Mouse (Mus musculus) olfactory bulb, adult 2 months (tissue): ENCODE results near the gene Nek4. TPM values are rescaled to one million over a fixed set of nuclear protein-coding genes. Genes with fewer than 3 reads are reported as not detected.

Source experiments
- H3K27ac ChIP-seq: fragments of 200-500 bp; 2 replicates; pipeline ENCODE4 v1.5.1; 2012; ENCODE audit warnings: low read depth, low read length; ENCODE audit not compliant: insufficient read depth
- H3K4me1 ChIP-seq: fragments of 200-500 bp; 2 replicates; pipeline ENCODE4 v1.6.1; 2012; ENCODE audit warnings: low read length; ENCODE audit not compliant: control insufficient read depth, insufficient read depth
- H3K4me3 ChIP-seq: fragments of 200-500 bp; 2 replicates; pipeline ENCODE4 v1.5.1; 2012; ENCODE audit warnings: mild to moderate bottlenecking, low read depth, low read length, moderate library complexity; ENCODE audit not compliant: insufficient read depth
- CTCF ChIP-seq: fragments of 200-500 bp; IDR thresholded peaks from 2 replicates; pipeline ENCODE4 v1.5.1; 2012; ENCODE audit warnings: low read depth, mild to moderate bottlenecking, low read length, moderate library complexity; ENCODE audit not compliant: insufficient read depth
- POLR2A ChIP-seq: fragments of 200-500 bp; IDR thresholded peaks from 2 replicates; pipeline ENCODE4 v1.6.1; 2012; ENCODE audit warnings: mild to moderate bottlenecking, low read depth, low read length, moderate library complexity; ENCODE audit not compliant: insufficient read depth
- WGBS: fragments of 180-500 bp; shearing (Covaris S2); methylation state at CpG from one replicate; pipeline ENCODE4 v1.1.7; 2018; 5-methylcytosine and 5-hydroxymethylcytosine counted together
- polyA plus RNA-seq: library from polyadenylated mRNA; stranded (reverse); fragments of >200 nt; gene quantifications from 2 replicates; pipeline ENCODE4 v1.2.4, GENCODE M21; 2012; ENCODE audit warnings: low replicate concordance; ENCODE audit not compliant: missing spikeins, insufficient read depth, insufficient read length

Nek4 gene
- polyA plus RNA-seq, 1 experiment, result not detected

- Histone ChIP-seq H3K4me3 (no peak overlapping the region), H3K4me1 (no peaks in the 10 kb centered on the region), H3K27ac (no peak overlapping the region)
- TF ChIP-seq POLR2A, result no peak
- TF ChIP-seq CTCF, result no peak
- WGBS, result 82% methylated on average over 2 of the region's 2 CpGs
These were observed 6.4 kb upstream of the Nek4 start for GRCm38 (mm10) chr14:30944745-30945144.

- no peaks in the 10 kb centered on the region for H3K4me1 ChIP-seq
- H3K27ac ChIP-seq, result no peak overlapping the region
- TF ChIP-seq CTCF (no peak), POLR2A (no peak)
- 96% methylated on average over 10 of the region's 10 CpGs for WGBS
- H3K4me3 ChIP-seq, result no peak overlapping the region
These were observed 1.2 kb upstream of the Nek4 start for GRCm38 (mm10) chr14:30949986-30950385.

- no peak for TF ChIP-seq CTCF
- H3K4me1 ChIP-seq, result no peaks in the 10 kb centered on the region
- no peak overlapping the region for H3K4me3 ChIP-seq
- WGBS, result 83% methylated on average over 2 of the region's 2 CpGs
- H3K27ac ChIP-seq, result no peak overlapping the region
These were observed 7.3 kb downstream of the Nek4 start for GRCm38 (mm10) chr14:30958517-30958916.

- WGBS, result over 99% methylated on average over 4 of the region's 4 CpGs
- Histone ChIP-seq H3K4me3 (no peak overlapping the region), H3K27ac (no peak overlapping the region), H3K4me1 (no peaks in the 10 kb centered on the region)
- TF ChIP-seq POLR2A (no peak), CTCF (no peak)
These were observed 7.9 kb downstream of the Nek4 start for GRCm38 (mm10) chr14:30959031-30959430.

GRCm38 (mm10) chr14:30960366-30960765 is 9.2 kb downstream of the Nek4 start:
- no peak overlapping the region for H3K27ac ChIP-seq
- TF ChIP-seq CTCF (no peak), POLR2A (no peak)
- no peak overlapping the region for H3K4me3 ChIP-seq

GRCm38 (mm10) chr14:30974204-30974603 is 23.0 kb downstream of the Nek4 start:
- H3K27ac ChIP-seq, result peak overlapping the region; percentile 76
- peaks cover 3% of the 10 kb centered on the region; the same call in 1 of the 2 replicates for H3K4me1 ChIP-seq
- TF ChIP-seq POLR2A (no peak), CTCF (no peak)
- H3K4me3 ChIP-seq, result no peak overlapping the region
- 13% methylated on average over 6 of the region's 6 CpGs for WGBS

More at GRCm38 (mm10) chr14:30960366-30960765, 9.2 kb downstream of the Nek4 start:
- H3K4me1 ChIP-seq, result no peaks in the 10 kb centered on the region
- 94% methylated on average over 1 of the region's 1 CpGs for WGBS

- TF ChIP-seq CTCF (no peak), POLR2A (no peak)
These were observed 25.0 kb downstream of the Nek4 start for GRCm38 (mm10) chr14:30976222-30976621.

GRCm38 (mm10) chr14:30996417-30996816 is 45.2 kb downstream of the Nek4 start:
- Histone ChIP-seq H3K4me1 (no peaks in the 10 kb centered on the region), H3K4me3 (no peak overlapping the region)

More at GRCm38 (mm10) chr14:30976222-30976621, 25.0 kb downstream of the Nek4 start:
- Histone ChIP-seq H3K4me3 (no peak overlapping the region), H3K27ac (no peak overlapping the region), H3K4me1 (peaks cover 3% of the 10 kb centered on the region; the same call in 1 of the 2 replicates)
- 92% methylated on average over 3 of the region's 3 CpGs for WGBS

GRCm38 (mm10) chr14:31000356-31000755 is 49.2 kb downstream of the Nek4 start:
- 51% methylated on average over 10 of the region's 10 CpGs for WGBS
- Histone ChIP-seq H3K4me3 (no peak overlapping the region), H3K4me1 (peaks cover 8% of the 10 kb centered on the region), H3K27ac (no peak overlapping the region)
- TF ChIP-seq POLR2A, result no peak
- no peak for TF ChIP-seq CTCF

More at GRCm38 (mm10) chr14:30996417-30996816, 45.2 kb downstream of the Nek4 start:
- TF ChIP-seq POLR2A, result no peak
- TF ChIP-seq CTCF, result no peak
- no peak overlapping the region for H3K27ac ChIP-seq

- peaks cover 8% of the 10 kb centered on the region for H3K4me1 ChIP-seq
- H3K4me3 ChIP-seq, result peak overlapping the region; percentile 90
- under 1% methylated on average over 21 of the region's 21 CpGs for WGBS
- H3K27ac ChIP-seq, result peak overlapping the region; percentile 72
- no peak for TF ChIP-seq POLR2A
- no peak for TF ChIP-seq CTCF
These were observed 49.7 kb downstream of the Nek4 start for GRCm38 (mm10) chr14:31000816-31001306.
